Mouse (Mus musculus) cortical plate, adult 2 months (tissue): Measurements from ENCODE around the gene Nxpe5. TPM values are rescaled to one million over a fixed set of nuclear protein-coding genes. Genes with fewer than 3 reads are reported as not detected.

Experiments used
- H3K27ac ChIP-seq: fragments of 200-500 bp; 2 replicates; pipeline ENCODE4 v1.5.1; 2012; ENCODE audit warnings: low read length, control low read depth, inconsistent platforms; ENCODE audit not compliant: insufficient read depth
- H3K4me1 ChIP-seq: fragments of 200-500 bp; 2 replicates; pipeline ENCODE4 v1.6.1; 2011; ENCODE audit warnings: low read length; ENCODE audit not compliant: control insufficient read depth, insufficient read depth
- H3K4me3 ChIP-seq: fragments of 200-500 bp; 2 replicates; pipeline ENCODE4 v1.5.1; 2011; ENCODE audit warnings: mild to moderate bottlenecking, low read length, control low read depth; ENCODE audit not compliant: insufficient read depth
- CTCF ChIP-seq: fragments of 200-500 bp; IDR thresholded peaks from 2 replicates; pipeline ENCODE4 v1.5.1; 2011; ENCODE audit warnings: mild to moderate bottlenecking, control low read depth, low read length; ENCODE audit not compliant: insufficient read depth; ENCODE audit errors: extremely low read depth
- POLR2A ChIP-seq: fragments of 200-500 bp; IDR thresholded peaks from 2 replicates; pipeline ENCODE4 v1.6.1; 2011; ENCODE audit warnings: mild to moderate bottlenecking, low read length, control low read depth; ENCODE audit not compliant: insufficient read depth; ENCODE audit errors: extremely low read depth
- polyA plus RNA-seq: library from polyadenylated mRNA; depleted of rRNA; stranded (reverse); fragments of >200 nt; gene quantifications from 2 replicates; pipeline ENCODE4 v1.2.3, GENCODE M21; 2012

Nxpe5 gene
- polyA plus RNA-seq, 1 experiment: not detected

DNA sequence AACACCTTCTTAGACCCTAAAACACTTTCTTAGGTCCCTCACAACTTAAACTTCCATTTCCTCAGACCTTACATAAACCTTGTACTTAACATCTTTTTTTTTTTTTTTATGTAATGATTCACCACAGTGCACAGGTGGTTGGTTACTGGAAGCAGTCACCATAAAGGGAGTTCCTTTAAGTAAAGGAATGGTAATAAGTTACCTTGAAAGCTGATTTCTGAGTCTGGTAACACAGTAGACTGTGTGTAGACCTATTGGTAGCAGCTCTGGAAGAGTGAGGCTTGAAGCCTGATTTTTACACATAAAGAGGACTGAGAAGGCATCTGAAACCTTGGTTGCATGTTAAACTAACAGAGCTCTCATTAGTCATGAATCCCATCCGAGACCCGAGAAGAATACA lies 5.8 kb upstream of the Nxpe5 start:
- TF ChIP-seq POLR2A (no peak), CTCF (no peak)
- Histone ChIP-seq H3K4me1 (no peaks in the 10 kb centered on the region), H3K27ac (no peak overlapping the region), H3K4me3 (no peak overlapping the region)

DNA sequence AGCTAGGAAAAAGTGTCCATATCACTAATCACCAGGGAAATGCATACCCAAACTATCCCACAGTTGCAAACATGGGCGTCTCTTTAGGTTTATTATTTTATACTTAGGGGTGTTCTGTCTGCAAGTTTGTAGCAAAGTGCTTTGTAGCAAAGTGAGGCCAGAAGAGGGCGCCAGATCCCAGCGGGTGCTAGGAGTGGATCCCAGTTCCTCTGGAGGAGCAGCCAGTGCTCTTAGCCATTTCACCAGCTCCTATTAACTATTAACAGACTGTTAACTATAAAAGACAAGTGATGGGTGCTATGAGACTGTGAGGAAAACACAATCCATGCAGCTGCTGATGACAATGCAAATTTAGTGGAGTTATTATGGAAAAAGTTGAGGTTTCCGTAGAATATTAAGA lies 3.6 kb upstream of the Nxpe5 start:
- Histone ChIP-seq H3K27ac (no peak overlapping the region), H3K4me1 (no peaks in the 10 kb centered on the region), H3K4me3 (no peak overlapping the region)
- TF ChIP-seq POLR2A (no peak), CTCF (peak; percentile 81)

DNA sequence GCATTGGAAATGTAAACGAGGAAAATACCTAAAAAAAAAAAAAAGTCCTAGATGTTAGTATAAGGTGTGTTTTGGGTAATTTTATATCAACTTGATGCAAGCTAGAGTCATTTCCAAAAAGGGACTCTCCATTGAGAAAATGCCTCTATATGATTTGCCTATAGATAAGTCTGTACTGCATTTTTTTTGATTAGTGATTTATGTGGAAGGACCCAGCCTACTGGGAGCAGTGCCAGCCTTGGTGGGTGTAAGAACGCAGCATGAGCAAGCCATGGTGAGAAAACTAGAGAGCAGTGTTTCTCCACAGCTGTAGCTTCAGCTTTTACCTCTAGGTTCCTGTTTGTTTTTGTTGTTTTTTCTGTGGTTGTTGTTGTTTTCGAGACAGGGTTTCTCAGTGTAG lies 2.4 kb upstream of the Nxpe5 start:
- TF ChIP-seq CTCF (no peak), POLR2A (no peak)
- no peak overlapping the region for H3K27ac ChIP-seq
- no peaks in the 10 kb centered on the region for H3K4me1 ChIP-seq
- H3K4me3 ChIP-seq: no peak overlapping the region

DNA sequence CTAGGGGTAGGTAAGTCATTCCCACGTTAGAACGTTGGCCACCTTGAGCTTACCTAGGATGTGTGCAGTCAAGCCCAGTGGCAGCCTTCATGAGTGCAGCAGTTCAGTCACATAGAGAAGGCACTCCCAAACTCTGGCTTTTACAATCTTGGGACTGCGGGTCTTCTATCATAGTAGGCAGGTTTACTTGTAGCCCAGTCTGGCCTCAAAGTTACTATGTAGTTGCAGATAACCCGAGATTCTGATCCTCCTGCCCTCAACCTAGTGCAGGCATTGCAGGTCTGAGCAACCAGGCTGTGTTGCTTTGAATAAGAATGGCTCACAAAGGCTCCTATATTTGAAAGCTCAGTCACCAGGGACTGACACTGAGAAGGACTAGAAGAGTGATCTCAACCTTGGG lies 793 bp downstream of the Nxpe5 start:
- no peak overlapping the region for H3K27ac ChIP-seq
- TF ChIP-seq CTCF (no peak), POLR2A (no peak)
- no peaks in the 10 kb centered on the region for H3K4me1 ChIP-seq
- no peak overlapping the region for H3K4me3 ChIP-seq

DNA sequence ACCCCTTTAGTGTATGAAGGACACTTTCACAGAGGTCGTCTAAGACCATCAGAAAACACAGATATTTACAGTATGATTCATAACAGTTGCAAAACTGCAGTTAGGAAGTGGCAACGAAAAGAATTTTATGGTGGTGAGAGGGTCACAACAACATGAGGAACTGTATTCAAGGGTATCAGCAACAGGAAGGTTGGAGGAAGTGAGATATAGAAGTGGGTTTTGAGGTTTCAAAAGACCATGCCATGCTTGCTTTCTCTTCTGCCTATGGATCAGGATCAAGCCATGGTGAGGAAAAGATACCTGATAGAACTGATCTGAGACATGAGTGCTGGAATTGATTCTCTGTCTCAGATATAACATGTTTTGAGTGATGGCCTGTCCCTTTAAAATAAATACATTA lies 1.7 kb downstream of the Nxpe5 start:
- Histone ChIP-seq H3K4me3 (no peak overlapping the region), H3K4me1 (no peaks in the 10 kb centered on the region), H3K27ac (no peak overlapping the region)
- no peak for TF ChIP-seq CTCF
- no peak for TF ChIP-seq POLR2A

DNA sequence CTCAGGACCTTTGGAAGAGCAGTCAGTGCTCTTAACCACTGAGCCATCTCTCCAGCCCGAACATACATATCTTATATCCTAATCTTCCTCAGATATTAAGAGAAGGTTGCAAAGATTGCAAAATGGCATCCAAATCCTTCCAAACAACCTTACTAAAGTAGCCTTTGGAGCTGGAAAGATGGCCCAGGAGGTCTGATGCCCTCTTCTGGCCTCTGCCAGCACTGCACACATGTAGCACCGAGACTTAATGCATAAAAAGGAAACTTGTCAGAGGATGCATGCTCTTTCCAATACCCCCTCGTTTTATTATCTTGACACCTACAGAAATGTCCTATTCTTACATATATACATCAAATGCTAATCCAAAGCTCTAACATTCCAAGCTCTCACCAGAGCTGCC lies 2.3 kb downstream of the Nxpe5 start:
- Histone ChIP-seq H3K27ac (no peak overlapping the region), H3K4me3 (no peak overlapping the region), H3K4me1 (no peaks in the 10 kb centered on the region)
- TF ChIP-seq CTCF (peak; percentile 22; the same call in 1 of the 2 replicates), POLR2A (no peak)

DNA sequence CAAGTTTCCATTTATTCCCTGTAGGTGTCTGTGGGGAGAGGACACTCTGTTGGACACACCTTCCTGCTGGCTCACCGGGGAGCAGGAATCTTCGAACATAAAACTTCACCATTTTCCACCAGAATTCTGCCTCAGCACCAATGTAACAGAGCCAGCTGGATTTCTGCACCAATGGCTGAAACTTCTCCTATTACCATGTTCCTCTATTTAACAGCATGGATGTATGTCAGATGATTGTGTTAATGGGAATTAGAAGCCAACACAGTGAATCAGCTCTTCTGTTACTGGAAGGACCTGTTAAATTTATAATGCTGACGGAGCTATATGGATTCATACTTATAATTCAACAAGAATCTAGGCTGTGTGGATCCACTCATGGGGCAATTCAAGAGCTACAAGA lies 3.8 kb downstream of the Nxpe5 start:
- Histone ChIP-seq H3K4me3 (no peak overlapping the region), H3K27ac (no peak overlapping the region), H3K4me1 (no peaks in the 10 kb centered on the region)
- no peak for TF ChIP-seq POLR2A
- TF ChIP-seq CTCF: no peak

DNA sequence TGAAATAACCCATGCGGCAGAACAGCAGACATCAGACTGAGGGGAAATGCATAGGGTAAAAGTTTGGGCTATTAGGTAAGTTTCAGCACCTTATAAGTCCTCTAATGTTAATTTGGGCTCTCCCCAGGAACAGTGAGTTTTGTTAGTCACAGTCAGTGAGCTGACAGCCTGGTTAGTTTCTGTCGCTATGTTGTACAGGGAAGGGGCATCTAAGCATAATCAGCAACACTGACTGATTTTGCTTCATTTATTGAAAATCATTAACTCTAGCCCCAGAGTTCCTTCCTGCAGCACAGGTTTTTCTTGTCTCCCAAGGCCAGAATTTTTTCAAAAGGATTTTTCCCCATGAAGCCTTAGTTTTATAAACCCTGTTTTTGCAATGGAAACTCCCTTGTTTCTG lies 8.1 kb downstream of the Nxpe5 start:
- Histone ChIP-seq H3K4me3 (no peak overlapping the region), H3K4me1 (no peaks in the 10 kb centered on the region), H3K27ac (no peak overlapping the region)
- TF ChIP-seq POLR2A: no peak
- TF ChIP-seq CTCF: no peak

DNA sequence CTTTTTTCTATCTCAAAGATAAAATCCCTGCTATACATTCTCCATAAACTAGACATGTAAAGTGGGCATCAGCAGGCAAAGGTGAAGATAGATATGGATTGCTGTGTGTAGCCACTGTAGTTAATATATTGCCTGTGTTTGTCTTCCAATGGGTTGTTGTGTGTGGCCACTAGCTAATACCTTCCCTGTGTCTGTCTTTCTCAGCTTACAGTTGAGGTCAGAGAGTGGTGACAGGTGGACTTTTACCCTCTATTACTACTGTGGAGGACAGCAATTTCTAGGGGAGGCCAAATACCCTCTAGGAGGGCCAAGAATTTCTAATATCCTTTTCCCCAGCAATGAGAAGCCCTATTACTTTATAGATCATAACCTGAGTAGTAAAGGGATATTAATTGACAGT lies 8.5 kb downstream of the Nxpe5 start:
- Histone ChIP-seq H3K4me1 (no peaks in the 10 kb centered on the region), H3K4me3 (no peak overlapping the region), H3K27ac (no peak overlapping the region)
- TF ChIP-seq CTCF (no peak), POLR2A (no peak)

DNA sequence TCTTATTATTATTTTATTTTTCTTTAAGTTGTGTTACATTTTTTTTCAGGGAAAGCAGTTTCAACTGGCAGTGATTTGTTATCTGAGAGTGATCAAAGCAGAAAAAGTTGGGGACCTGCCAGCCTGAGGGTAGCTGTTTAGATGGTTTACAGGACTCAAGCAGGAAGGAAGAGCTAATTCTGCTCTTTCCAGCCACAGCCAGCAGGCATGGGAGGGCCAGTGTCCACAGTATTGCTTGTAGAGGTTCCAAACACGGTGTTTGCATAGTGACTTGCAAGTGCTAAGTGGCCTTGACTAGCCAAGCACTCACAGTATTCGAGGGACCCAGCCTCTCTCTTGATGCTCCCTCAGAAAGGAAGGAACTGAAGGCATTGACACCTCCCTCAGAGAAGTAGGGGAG lies 15.8 kb downstream of the Nxpe5 start:
- no peak for TF ChIP-seq CTCF
- TF ChIP-seq POLR2A: no peak
- no peak overlapping the region for H3K27ac ChIP-seq
- no peak overlapping the region for H3K4me3 ChIP-seq
- no peaks in the 10 kb centered on the region for H3K4me1 ChIP-seq

DNA sequence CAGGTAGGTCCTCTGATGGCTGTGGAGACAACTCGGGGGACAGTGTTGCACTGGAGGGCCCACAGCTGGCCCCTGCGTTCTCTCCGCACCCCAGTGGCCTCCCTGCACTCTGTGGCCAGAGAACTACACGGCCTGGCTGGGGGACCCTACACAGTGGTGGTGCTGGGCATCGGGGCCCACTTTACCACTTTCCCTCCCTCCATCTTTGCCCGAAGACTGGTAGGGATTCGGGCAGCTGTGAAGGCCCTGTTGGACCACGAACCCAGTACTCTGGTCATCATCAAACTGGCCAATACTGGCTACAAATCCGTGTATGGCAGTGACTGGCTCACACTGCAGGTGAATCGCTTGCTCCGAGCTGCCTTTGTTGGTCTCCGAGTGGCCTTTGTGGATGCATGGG lies 25.4 kb downstream of the Nxpe5 start:
- H3K4me1 ChIP-seq: no peaks in the 10 kb centered on the region; the same call in 1 of the 2 replicates
- no peak overlapping the region for H3K4me3 ChIP-seq
- TF ChIP-seq CTCF (no peak), POLR2A (no peak)
- H3K27ac ChIP-seq: no peak overlapping the region

DNA sequence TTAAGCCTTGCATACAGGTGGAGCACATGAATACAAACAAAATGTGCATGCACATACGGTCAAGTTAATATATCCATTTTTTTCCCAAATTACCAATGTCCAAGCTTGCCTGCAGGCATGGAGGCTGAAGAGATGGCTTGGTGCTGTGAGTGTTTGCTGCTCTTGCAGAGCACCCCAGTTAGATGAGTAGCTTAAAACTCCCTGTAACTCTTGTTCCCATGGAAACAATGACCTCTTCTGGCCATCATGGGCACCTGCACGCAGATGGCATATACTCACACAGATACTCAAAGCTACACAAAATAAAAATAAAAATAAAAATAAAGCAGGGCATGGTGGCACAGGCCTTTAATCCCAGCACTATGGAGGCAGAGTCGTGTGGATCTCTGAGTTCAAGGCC lies 27.4 kb downstream of the Nxpe5 start:
- no peaks in the 10 kb centered on the region; the same call in 1 of the 2 replicates for H3K4me1 ChIP-seq
- no peak for TF ChIP-seq CTCF
- no peak for TF ChIP-seq POLR2A
- no peak overlapping the region for H3K27ac ChIP-seq
- no peak overlapping the region for H3K4me3 ChIP-seq
